Mouse (Mus musculus) cerebellum, postnatal 4 days (tissue): ENCODE measurements around the gene Ric8a.

Experiments
- DNase-seq, 2 experiments: peaks; one replicate each; pipeline ENCODE4 v3.0.0; 2022; ENCODE audit warnings: low spot score in 2 of 2, mixed read lengths in 1 of 2

The Ric8a gene

DNA sequence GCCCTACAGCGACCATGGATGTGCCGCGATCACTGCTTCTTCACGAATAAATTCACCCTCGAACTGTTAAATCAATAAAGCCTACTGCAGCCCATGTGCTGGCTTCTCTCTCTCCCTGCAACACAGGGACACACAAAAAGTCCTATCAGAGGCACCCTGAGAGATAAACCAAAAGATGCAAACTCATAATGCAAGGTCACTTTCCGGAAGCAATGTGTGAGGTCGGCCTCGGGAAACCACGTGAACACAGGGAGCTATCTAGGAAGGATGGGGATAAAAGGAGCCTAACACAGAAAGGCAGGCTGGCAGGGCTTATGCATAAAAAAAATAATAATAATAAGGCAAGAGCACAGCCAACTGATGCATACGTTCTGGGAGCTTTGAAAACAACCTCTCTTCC, 10.1 kb upstream of the Ric8a start:
- DNase-seq: no peak

DNA sequence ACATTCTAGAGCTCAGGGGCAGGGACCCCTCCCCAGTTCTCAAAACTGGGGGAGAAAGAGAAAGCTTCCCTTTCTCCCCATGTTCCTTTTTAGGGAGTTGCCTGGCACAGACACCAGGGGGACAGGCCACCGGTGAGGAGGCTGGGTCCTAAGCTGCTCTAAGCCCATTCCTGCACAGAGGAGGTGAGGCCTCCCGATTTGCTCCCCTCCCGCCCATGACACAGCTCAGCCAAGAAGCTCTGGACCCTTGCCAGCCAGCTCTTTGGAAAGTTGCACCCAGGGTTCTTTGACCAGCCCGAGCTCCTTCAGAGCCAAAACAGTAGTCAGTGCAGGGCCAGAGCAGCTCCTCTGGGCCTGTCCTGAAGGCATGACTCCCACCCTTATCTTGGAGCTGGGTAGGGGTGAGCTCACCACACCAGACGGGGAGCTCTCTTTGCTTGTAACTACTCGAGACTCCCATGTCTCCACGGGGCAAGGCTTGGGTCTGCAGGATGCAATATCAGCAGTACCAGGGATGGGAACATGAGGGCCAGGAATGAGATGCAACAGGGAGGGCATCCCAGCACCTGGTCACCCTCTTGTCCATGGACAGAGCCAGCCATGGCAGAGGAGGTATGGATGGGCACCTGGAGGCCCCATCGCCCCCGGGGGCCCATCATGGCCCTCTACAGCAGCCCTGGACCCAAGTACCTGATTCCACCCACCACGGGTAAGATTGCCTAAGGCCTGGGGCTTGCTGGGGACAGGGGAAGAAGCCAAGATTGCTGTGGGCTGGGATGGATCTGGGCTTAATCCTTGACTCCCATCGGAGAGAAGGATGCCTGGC, 8.8 kb upstream of the Ric8a start, which contains the start of gene Odf3:
Odf3 (plus strand) TSS at position 51 of the 826 bp plus-strand sequence.
- DNase-seq: peak; percentile 24 to 26

DNA sequence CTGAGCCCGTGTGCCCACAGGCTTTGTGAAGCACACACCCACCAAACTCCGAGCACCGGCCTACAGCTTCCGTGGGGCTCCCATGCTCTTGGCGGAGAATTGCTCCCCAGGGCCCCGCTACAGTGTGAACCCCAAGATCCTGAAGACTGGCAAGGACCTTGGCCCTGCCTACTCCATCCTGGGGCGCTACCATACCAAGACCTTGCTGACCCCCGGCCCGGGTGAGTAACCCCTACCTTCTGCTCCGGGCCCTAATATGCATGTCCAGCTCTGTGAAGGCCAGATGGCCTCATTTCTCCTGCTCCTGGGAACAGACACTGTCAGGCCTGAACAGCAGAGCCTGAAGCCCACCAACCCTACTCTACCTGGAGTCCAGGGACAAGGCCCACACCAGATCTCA, 8.2 kb upstream of the Ric8a start:
- DNase-seq: peak in 1 of 2 experiments; percentile 19

DNA sequence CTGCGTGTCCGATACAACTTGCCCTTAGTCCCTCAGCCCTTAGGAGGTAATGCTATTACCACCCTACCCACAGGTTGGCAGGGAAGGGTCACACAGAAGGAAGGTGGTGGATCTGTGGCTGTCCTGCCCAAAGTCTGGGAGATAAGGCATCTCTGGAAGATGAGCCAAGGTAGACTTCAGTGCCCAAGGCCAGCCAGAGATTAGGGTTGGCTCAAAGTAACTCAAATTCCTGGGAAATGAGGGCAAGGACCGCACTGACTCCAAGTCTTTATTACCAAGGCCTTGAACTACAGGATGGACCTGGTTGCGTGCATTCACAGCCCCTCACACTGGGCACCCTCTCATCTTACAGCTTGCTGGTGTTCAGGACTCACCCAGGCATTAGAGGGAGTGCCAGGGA, 4.8 kb upstream of the Ric8a start:
- no peak for DNase-seq

DNA sequence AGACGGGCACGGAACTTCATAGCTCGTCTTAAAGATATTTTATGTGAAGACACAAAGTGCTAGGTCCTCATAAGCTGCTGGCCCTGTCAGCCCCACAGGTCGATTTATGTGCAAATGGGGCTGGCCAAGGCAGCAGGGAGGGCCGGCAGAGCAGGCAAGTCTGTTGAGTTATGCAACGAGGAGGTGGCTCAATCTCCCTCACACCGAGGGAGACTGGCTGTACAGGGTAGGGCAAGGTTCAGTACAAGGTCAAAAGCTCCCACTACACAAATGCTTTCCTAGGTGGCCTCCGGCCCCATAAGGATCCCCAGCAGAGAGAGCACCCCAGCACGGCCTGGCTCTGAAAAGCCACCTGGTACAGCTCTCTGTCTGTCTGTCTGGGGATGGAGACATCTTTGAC, 3.4 kb upstream of the Ric8a start:
- no peak for DNase-seq

DNA sequence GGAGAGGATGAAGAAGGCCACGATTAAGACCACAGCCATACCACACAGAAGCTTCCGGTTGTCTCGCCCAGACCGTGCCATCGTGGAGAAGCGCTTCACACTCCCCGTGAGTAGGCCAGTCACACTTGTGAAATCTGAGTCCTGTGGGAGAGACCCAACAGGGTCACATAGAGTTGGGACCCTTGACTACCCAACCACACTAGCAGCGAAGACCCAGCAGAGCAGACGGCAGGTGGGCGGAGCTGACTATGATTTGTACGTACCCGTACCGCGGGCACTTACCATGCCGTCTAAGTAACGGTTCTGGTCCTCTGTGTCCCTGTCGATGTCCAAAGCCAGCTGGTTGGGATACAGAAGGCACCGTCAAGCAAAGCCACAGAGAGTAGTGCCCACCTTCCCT, 2.3 kb upstream of the Ric8a start:
- DNase-seq: no peak

DNA sequence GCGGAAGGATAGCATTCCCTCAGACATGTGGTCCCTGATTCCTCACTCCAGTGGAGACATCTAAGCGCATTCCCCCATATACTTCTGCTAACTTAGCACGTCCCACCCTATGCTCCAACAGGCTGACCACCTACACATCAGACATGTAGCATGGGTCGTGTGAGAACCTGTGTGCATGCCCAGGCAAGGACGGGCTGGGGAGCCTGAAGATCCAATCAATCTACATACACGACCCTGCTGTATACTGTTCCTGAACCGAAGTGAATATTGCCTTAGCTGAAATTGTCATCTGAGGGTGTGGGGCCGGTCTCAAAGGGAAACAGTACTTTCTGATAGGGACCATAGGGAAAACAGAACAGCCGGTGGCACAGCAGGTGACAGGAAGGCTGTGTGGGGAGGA, 1.6 kb upstream of the Ric8a start:
- DNase-seq: no peak

DNA sequence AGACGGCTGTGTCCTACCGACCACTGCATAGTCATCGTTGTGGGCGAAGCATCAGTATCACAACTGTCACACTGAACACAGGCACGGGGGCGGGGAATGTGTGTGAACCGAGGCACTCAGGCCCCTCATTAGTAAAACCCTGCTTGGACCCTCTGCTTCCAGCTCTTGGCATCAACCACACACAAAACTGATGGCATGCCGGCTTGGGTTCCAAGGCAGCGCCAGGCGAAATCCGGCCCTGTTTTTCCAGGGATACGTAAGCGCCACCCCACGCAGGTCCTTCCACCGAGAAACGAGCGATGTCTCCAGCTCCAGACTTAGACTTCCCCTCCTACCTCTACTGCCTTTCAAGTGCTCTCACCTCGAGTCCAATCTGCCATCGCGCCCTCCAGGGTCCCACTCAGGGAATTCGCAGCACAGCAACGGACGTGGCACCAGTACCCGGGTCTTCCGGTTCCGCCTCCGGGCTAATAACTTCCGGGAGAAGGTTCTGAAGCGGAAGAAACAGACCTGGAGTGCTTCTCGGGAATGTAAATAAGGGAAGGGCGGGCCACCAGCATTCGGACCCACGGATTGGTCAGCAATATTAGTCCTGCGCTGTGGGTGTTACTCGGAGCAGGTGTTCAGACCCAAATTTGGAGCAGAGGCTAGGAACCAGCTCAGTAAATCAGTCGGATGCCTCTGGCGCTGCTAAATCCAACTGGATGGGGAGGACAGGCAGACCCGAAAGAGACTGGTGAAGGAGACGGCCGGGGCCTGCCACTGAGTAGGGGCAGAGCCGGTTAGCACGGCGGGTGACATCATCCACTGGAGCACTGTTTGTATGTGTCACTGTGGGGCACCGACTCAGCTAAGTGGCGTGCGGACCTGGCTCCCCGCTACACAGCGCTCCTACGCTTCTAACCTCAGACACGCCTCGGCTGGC, 635 bp upstream of the Ric8a start, which contains the start of gene Gm45785:
Gm45785 (minus strand) TSS at position 472 of the 925 bp plus-strand sequence.
- DNase-seq: peak; percentile 44 to 70

DNA sequence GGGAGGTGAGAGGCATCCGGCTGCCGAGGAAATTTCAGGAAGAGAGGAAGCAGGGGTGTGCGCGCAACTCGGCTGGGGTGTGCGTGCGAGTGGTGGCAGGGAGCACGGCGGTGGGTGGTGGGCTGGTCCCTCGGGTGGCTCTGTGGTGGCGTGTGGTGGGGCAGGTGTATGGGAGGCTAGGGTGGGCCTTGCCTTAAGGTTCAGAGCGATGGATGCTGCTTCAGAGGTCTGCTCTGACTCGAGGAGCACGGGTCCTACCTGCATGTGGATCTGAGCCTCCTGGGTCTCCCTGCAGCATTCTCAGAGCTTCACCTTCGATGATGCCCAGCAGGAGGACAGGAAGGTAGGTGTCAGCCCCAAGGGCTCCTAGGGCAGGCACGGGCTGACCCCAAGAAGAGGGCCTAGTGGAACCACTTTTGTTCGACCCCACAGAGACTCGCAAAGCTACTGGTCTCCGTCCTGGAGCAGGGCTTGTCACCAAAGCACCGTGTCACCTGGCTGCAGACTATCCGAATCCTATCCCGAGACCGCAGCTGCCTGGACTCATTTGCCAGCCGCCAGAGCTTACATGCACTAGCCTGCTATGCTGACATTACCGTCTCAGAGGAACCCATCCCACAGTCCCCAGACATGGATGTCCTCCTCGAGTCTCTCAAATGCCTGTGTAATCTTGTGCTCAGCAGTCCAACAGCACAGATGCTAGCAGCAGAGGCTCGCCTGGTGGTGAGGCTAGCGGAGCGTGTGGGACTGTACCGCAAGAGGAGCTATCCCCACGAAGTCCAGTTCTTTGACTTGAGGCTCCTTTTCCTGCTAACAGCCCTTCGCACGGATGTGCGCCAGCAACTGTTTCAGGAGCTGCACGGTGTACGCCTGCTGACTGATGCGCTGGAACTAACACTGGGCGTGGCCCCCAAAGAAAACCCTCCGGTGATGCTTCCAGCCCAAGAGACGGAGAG, 1.1 kb downstream of the Ric8a start, which contains the start of gene Bet1l:
Bet1l (minus strand) TSS at position 28 of the 956 bp plus-strand sequence.
- peak in 1 of 2 experiments; percentile 16 for DNase-seq

DNA sequence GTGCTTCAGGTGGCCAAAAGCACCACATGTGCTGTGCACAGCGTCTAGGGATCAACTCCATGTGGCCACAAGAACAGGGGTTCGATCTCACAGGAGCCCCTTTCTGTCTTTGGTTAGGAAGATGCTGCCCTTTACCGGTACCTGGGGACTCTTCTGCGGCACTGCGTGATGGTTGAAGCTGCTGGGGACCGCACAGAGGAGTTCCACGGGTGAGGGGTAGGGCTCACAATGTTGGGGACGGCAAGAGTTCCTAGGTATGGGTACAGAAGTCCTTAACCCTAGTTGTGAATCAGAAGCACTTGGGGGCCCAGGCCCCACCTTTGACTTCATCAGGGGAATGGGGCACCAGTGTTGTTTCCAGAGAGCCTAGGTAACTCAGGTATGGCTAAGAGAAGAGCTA, 2.0 kb downstream of the Ric8a start:
- DNase-seq: no peak

DNA sequence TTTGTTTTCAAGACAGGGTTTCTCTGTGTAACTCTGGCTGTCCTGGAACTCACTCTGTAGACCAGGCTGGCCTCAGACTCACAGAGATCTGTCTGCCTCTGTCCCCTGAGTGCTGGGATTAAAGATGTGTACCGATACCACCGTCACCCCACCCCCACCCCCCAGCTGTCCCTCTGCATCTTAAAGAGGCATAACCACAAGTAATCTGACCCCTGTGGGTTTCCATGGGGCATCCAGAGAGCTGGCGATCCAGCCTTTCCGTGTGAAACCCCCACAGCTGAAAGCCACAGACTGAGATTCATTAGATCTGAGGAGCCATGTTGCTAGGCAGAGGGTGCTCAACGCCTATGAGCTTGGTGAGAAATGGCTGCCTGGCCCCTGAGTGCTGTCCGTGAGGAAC, 3.2 kb downstream of the Ric8a start:
- no peak for DNase-seq

DNA sequence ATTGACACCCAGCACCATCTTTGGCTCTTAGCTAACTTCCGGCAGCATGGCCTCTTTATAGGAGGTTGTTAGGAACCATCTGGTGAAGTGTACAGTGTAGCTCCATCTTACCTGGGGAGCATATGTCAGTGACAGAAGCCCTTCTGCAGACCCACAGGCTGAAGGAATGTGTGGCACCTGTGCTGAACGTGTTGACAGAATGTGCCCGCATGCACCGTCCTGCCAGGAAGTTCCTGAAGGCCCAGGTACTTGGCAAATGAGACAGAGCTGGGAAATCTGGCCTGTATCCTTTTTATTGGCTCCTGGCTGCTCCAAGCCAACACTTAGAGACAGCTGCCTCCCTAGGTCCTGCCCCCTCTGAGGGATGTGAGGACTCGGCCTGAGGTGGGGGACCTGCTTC, 4.0 kb downstream of the Ric8a start:
- DNase-seq: no peak

DNA sequence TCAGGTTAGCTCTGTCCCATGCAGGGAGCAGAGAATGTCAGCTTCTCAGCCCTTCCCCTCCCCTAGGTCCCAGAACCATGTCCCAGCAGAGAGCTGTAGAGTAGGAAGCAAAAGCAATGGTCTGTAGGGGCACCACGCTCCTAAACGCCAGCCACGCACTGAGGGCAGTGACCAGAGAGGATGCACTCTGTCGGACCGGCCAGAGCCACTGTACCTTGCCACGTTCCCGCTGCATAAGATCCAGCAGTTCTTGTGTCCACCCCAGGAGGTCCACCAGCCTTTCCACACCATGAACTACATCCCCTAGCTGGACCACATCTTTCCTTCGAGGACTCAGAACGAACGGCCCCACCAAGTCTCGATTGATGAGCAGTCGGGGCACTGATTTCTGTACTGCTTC, 8.0 kb downstream of the Ric8a start:
- DNase-seq: no peak

DNA sequence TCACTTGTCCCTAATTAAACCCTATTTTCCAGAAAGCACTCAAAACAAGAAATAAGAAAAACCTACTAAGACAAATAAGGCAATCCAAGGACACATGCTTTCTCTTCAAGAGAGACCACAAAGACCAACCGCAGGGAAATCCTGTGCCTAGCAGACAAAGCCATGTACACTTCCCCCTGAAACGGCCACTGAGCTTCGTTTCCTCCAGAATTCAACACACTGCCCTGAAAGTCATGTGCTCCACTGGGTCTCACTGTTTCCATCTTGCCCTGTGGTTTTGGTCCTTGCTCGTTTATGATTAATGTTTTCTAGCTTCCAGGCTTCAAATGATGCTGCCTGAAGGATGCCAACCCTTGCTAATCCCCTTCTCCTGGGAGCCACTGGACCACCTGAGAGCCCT, 17.5 kb downstream of the Ric8a start:
- no peak for DNase-seq

DNA sequence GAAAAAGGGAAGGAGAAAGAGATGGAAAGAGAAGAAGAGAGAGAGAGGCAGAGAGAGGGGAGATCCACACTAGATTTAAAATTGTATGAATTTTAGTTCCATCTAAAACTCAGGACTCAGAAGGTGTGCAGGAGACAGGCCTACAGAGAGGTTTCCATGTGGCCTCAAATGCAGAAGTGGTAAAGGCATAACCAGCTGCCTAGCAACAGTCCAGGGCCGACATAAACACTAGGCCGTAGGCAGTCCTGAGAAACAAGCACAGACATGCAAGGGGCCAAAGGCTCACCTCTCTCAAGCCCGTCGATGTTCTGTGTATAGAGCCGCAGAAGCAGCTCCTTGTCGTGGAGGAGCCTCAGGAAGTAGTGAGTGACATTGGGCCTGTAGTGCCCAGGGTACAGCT, 20.6 kb downstream of the Ric8a start:
- no peak for DNase-seq

DNA sequence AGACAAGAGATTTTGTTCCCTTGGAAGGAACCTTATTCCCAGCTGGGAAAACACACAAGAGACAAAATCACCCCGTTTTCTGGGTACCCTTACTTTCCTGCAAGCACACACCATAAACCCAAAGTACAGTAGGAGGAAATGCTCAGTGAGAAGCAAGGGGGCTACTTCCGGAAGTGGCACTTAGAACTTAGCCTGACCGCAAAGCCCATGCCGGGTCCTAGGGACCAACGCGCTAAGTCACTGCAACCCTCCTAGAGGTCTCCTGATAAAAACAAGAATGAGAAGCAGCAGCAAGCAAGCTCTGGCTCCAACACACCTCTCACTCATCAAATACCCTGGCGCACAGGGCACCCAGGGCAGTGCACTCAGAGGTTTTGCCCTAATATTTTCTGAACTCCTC, 22.6 kb downstream of the Ric8a start:
- no peak for DNase-seq

DNA sequence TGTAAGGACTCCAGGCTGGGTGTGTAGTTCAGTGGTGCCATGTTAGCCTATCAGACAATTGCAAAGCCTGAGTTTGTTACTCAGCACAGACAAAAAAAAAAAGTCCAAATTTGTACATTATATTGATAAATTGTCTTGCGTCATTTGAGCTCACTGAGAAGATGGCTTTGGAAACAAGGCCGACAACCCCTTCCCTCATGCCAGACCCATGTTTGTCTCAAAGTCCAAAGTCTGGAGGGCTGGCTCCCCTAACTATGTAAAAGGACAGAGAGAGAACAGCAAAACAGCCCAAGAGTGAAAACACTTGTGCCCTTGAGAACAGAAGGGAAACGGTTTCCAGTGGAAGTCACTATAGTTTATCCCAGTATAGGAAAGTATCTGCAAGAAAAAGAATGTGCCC, 23.7 kb downstream of the Ric8a start:
- no peak for DNase-seq

DNA sequence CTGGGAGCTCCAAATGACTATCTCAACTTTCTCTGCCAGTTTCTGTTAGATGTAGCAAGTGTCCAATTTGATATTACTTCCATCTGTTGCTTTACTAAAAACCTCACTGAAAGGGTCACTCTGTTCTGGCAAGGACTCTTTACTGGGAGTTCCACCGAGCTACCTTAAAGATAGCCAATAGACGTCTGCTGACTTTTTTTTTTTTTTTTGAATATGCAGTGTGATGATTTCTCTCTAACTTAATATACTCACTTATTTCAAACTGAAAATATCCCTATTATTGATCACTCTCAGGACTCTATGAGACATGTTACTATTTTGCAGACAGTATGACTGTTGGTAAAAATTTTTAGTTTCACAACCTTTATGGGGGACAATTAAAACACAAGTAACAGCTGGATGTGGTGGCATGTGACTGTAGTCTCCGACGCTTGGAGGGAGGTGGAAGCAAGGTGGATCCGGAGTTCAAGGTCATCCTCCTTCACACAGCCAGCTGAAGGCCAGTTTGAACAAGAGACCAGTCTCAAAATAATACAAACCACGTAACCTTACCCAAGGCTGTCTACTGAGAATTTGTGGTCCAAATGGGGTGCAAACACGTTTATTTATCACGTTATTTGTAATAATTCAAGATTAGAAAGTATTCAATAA, 24.2 kb downstream of the Ric8a start:
- no peak for DNase-seq

DNA sequence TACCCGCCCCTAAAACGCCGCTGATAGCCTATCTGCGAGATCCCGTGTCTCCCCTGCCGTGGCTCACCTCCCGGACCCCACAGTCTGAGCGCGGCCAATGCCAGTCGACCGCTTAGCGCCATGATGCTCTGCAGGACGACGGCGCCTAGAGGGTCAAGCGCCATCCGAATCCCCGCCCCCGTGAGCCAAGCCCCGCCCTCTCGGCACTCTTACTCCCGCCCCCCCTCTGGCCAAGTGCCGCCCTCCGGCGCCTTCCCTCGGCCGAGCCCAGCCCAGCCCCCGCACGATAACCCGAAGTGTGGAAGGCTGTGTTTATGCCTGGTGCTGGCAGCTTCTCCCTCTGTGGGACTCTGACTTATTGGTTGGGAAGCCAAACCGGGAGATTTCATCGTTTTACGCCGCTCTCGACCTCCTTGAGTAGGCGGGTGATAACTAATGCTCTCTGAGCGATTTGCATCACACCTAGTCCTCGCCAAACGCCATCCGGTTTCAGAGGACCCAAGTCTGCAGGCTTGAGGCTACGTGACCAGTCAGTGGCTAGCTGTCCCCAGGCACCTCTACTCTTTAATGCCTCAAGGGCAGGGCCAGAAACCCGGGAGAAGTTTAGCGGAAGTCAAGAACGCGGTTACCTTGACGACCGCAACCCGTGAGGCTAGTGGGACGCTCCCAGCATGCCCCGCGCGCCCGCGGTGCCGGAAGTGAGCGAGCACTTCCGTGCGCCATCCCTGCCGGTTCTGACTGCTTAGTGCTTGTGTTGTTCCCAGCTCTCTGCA, 25.1 kb downstream of the Ric8a start, which contains the start of the genes Psmd13 and Sirt3:
Psmd13 (plus strand) TSS at position 273 of the 773 bp plus-strand sequence.
Sirt3 (minus strand) TSS at position 614 of the 773 bp plus-strand sequence.
- DNase-seq: peak; percentile 81 to 91

DNA sequence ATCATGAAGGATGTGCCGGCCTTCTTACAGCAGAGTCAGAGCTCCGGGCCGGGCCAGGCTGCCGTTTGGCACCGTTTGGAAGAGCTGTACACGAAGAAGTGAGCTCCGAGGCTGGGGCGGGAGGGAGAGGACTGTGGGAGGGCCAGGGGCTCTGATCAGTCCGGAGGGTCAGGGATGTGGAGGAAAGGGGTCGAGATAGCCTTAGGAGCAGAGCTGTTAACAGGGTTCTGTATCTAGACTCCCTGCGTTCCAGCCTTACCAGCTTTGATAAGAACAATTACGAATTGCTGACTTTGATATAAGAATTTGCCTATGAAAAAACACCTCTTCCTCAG, 25.7 kb downstream of the Ric8a start:
- DNase-seq: no peak
